Mouse (Mus musculus): ENCODE results near the gene Arhgef17.
"Not testable (repeated sequence)": the region's sequence is repeated elsewhere in the genome, so short reads cannot be mapped to it uniquely, and the experiment has no call there.

The Arhgef17 gene

GRCm38 (mm10) chr7:100853396-100853795, 78.5 kb downstream of the Arhgef17 start:
- no peak for ATAC-seq (ENCODE audit: insufficient number of reproducible peaks, low FRiP score, low TSS enrichment)

GRCm38 (mm10) chr7:100851481-100852356, 80.2 kb downstream of the Arhgef17 start:
- no peak for ATAC-seq (ENCODE audit: insufficient number of reproducible peaks, low FRiP score, low TSS enrichment)

GRCm38 (mm10) chr7:100849508-100849907, 82.4 kb downstream of the Arhgef17 start:
- ATAC-seq (ENCODE audit: insufficient number of reproducible peaks, low FRiP score, low TSS enrichment), result no peak

GRCm38 (mm10) chr7:100848744-100849143, 83.2 kb downstream of the Arhgef17 start:
- ATAC-seq (ENCODE audit: insufficient number of reproducible peaks, low FRiP score, low TSS enrichment), result no peak

- ATAC-seq (ENCODE audit: insufficient number of reproducible peaks, low FRiP score, low TSS enrichment), result no peak
Measured at GRCm38 (mm10) chr7:100847131-100847530, 84.8 kb downstream of the Arhgef17 start.

GRCm38 (mm10) chr7:100846033-100846432, 85.9 kb downstream of the Arhgef17 start:
- not testable (repeated sequence) for ATAC-seq (ENCODE audit: insufficient number of reproducible peaks, low FRiP score, low TSS enrichment)

- no peak for ATAC-seq (ENCODE audit: insufficient number of reproducible peaks, low FRiP score, low TSS enrichment)
Measured at GRCm38 (mm10) chr7:100845412-100845811, 86.5 kb downstream of the Arhgef17 start.

- ATAC-seq (ENCODE audit: insufficient number of reproducible peaks, low FRiP score, low TSS enrichment), result no peak
Measured at GRCm38 (mm10) chr7:100845026-100845400, 86.9 kb downstream of the Arhgef17 start.

GRCm38 (mm10) chr7:100844385-100845025, 87.4 kb downstream of the Arhgef17 start:
- ATAC-seq (ENCODE audit: insufficient number of reproducible peaks, low FRiP score, low TSS enrichment), result no peak

GRCm38 (mm10) chr7:100843866-100844265, 88.0 kb downstream of the Arhgef17 start:
- no peak for ATAC-seq (ENCODE audit: insufficient number of reproducible peaks, low FRiP score, low TSS enrichment)

- ATAC-seq (ENCODE audit: insufficient number of reproducible peaks, low FRiP score, low TSS enrichment), result no peak
Measured at GRCm38 (mm10) chr7:100842175-100842574, 89.7 kb downstream of the Arhgef17 start.

GRCm38 (mm10) chr7:100841608-100842007, 90.3 kb downstream of the Arhgef17 start:
- no peak for ATAC-seq (ENCODE audit: insufficient number of reproducible peaks, low FRiP score, low TSS enrichment)

- no peak for ATAC-seq (ENCODE audit: insufficient number of reproducible peaks, low FRiP score, low TSS enrichment)
Measured at GRCm38 (mm10) chr7:100840906-100841305, 91.0 kb downstream of the Arhgef17 start.

GRCm38 (mm10) chr7:100839632-100840402, 92.1 kb downstream of the Arhgef17 start:
- ATAC-seq (ENCODE audit: insufficient number of reproducible peaks, low FRiP score, low TSS enrichment), result no peak

- ATAC-seq (ENCODE audit: insufficient number of reproducible peaks, low FRiP score, low TSS enrichment), result no peak
Measured at GRCm38 (mm10) chr7:100837701-100838100, 94.2 kb downstream of the Arhgef17 start.

- no peak for ATAC-seq (ENCODE audit: insufficient number of reproducible peaks, low FRiP score, low TSS enrichment)
Measured at GRCm38 (mm10) chr7:100836657-100837056, 95.2 kb downstream of the Arhgef17 start.

GRCm38 (mm10) chr7:100835711-100836110, 96.2 kb downstream of the Arhgef17 start:
- no peak for ATAC-seq (ENCODE audit: insufficient number of reproducible peaks, low FRiP score, low TSS enrichment)

- no peak for ATAC-seq (ENCODE audit: insufficient number of reproducible peaks, low FRiP score, low TSS enrichment)
Measured at GRCm38 (mm10) chr7:100835168-100835567, 96.7 kb downstream of the Arhgef17 start.

- no peak for ATAC-seq (ENCODE audit: insufficient number of reproducible peaks, low FRiP score, low TSS enrichment)
Measured at GRCm38 (mm10) chr7:100833859-100834258, 98.0 kb downstream of the Arhgef17 start.

- no peak for ATAC-seq (ENCODE audit: insufficient number of reproducible peaks, low FRiP score, low TSS enrichment)
Measured at GRCm38 (mm10) chr7:100828549-100828948, 103.4 kb downstream of the Arhgef17 start.

GRCm38 (mm10) chr7:100824661-100825060, 107.2 kb downstream of the Arhgef17 start:
- no peak for ATAC-seq (ENCODE audit: insufficient number of reproducible peaks, low FRiP score, low TSS enrichment)
